Mouse (Mus musculus): Measurements from ENCODE around the gene Glg1. TPM values are rescaled to one million over a fixed set of nuclear protein-coding genes. Genes with fewer than 3 reads are reported as not detected.
"Not testable (repeated sequence)": the region's sequence is repeated elsewhere in the genome, so short reads cannot be mapped to it uniquely, and the experiment has no call there.

The Glg1 gene
- polyA plus RNA-seq, 1 experiment from 2014 or later: 109 TPM

- H3K36me3 ChIP-seq: peaks cover 57% of the 10 kb centered on the region
- WGBS: 83% methylated on average over 6 of the region's 6 CpGs
- H3K9ac ChIP-seq: no peak overlapping the region
- H3K4me1 ChIP-seq: no peaks in the 10 kb centered on the region
- no peak overlapping the region for H3K27ac ChIP-seq
- H3K9me3 ChIP-seq (replicated peaks): no peaks in the 10 kb centered on the region
- no peak overlapping the region for H3K4me2 ChIP-seq (replicated peaks)
- H3K27me3 ChIP-seq: no peaks in the 10 kb centered on the region
- no peak overlapping the region for H3K4me3 ChIP-seq
- ATAC-seq (ENCODE audit: low FRiP score): no peak
Measured at GRCm38 (mm10) chr8:111188594-111189211, 70.3 kb downstream of the Glg1 start.

GRCm38 (mm10) chr8:111187470-111187869, 71.5 kb downstream of the Glg1 start:
- ATAC-seq (ENCODE audit: low FRiP score): no peak
- Histone ChIP-seq H3K27me3 (no peaks in the 10 kb centered on the region), H3K4me1 (no peaks in the 10 kb centered on the region), H3K36me3 (peaks cover 61% of the 10 kb centered on the region), H3K27ac (no peak overlapping the region), H3K9me3 (replicated peaks) (no peaks in the 10 kb centered on the region), H3K4me2 (replicated peaks) (no peak overlapping the region), H3K4me3 (no peak overlapping the region), H3K9ac (no peak overlapping the region)
- 94% methylated on average over 7 of the region's 7 CpGs for WGBS

- Histone ChIP-seq H3K27me3 (no peaks in the 10 kb centered on the region), H3K27ac (no peak overlapping the region), H3K4me2 (replicated peaks) (no peak overlapping the region), H3K9me3 (replicated peaks) (no peaks in the 10 kb centered on the region), H3K4me1 (no peaks in the 10 kb centered on the region), H3K9ac (no peak overlapping the region), H3K4me3 (no peak overlapping the region), H3K36me3 (peaks cover 61% of the 10 kb centered on the region)
- no peak for ATAC-seq (ENCODE audit: low FRiP score)
- WGBS: 76% methylated on average over 4 of the region's 4 CpGs
Measured at GRCm38 (mm10) chr8:111185472-111185947, 73.5 kb downstream of the Glg1 start.

- Histone ChIP-seq H3K4me2 (replicated peaks) (no peak overlapping the region), H3K4me3 (no peak overlapping the region), H3K36me3 (peaks cover 86% of the 10 kb centered on the region), H3K9ac (no peak overlapping the region), H3K27me3 (no peaks in the 10 kb centered on the region), H3K9me3 (replicated peaks) (no peaks in the 10 kb centered on the region), H3K27ac (no peak overlapping the region), H3K4me1 (no peaks in the 10 kb centered on the region)
- WGBS: 88% methylated on average over 5 of the region's 5 CpGs
- ATAC-seq (ENCODE audit: low FRiP score): no peak
Measured at GRCm38 (mm10) chr8:111171661-111172060, 87.4 kb downstream of the Glg1 start.

GRCm38 (mm10) chr8:111157617-111158016, 101.4 kb downstream of the Glg1 start:
- Histone ChIP-seq H3K36me3 (peaks cover 95% of the 10 kb centered on the region), H3K4me2 (replicated peaks) (no peak overlapping the region), H3K27me3 (no peaks in the 10 kb centered on the region), H3K4me1 (no peaks in the 10 kb centered on the region), H3K9ac (no peak overlapping the region), H3K9me3 (replicated peaks) (no peaks in the 10 kb centered on the region), H3K27ac (no peak overlapping the region), H3K4me3 (no peak overlapping the region)
- WGBS: 39% methylated on average over 14 of the region's 14 CpGs
- no peak for ATAC-seq (ENCODE audit: low FRiP score)

GRCm38 (mm10) chr8:111155721-111156436, 103.1 kb downstream of the Glg1 start:
- Histone ChIP-seq H3K9me3 (replicated peaks) (no peaks in the 10 kb centered on the region), H3K27ac (no peak overlapping the region), H3K9ac (no peak overlapping the region), H3K27me3 (no peaks in the 10 kb centered on the region), H3K4me1 (no peaks in the 10 kb centered on the region), H3K36me3 (peaks cover 81% of the 10 kb centered on the region), H3K4me3 (no peak overlapping the region), H3K4me2 (replicated peaks) (no peak overlapping the region)
- no peak for ATAC-seq (ENCODE audit: low FRiP score)
- 93% methylated on average over 8 of the region's 8 CpGs for WGBS

- peaks cover 13% of the 10 kb centered on the region for H3K4me1 ChIP-seq
- under 1% methylated on average over 74 of the region's 74 CpGs for WGBS
- peak overlapping the region; percentile 65 for H3K4me2 ChIP-seq (replicated peaks)
- H3K4me3 ChIP-seq: peak overlapping the region; percentile 62
- H3K27me3 ChIP-seq; H3K36me3 ChIP-seq; H3K9me3 ChIP-seq (replicated peaks): not testable (repeated sequence)
- H3K9ac ChIP-seq: peak overlapping the region; percentile 72
- peak overlapping the region; percentile 46 for H3K27ac ChIP-seq
- ATAC-seq (ENCODE audit: low FRiP score): peak; percentile 95
Measured at GRCm38 (mm10) chr8:111145460-111146012, 113.5 kb downstream of the Glg1 start.

- 1% methylated on average over 61 of the region's 63 CpGs for WGBS
- H3K27me3 ChIP-seq; H3K36me3 ChIP-seq; H3K9me3 ChIP-seq (replicated peaks): not testable (repeated sequence)
- H3K27ac ChIP-seq: peak overlapping the region; percentile 30; the same call in 1 of the 2 replicates
- peak; percentile 53; the same call in 1 of the 2 replicates for ATAC-seq (ENCODE audit: low FRiP score)
- peak overlapping the region; percentile 62 for H3K4me3 ChIP-seq
- H3K9ac ChIP-seq: peak overlapping the region; percentile 72
- H3K4me1 ChIP-seq: peaks cover 13% of the 10 kb centered on the region
- H3K4me2 ChIP-seq (replicated peaks): peak overlapping the region; percentile 81
Measured at GRCm38 (mm10) chr8:111144901-111145459, 114.0 kb downstream of the Glg1 start.

GRCm38 (mm10) chr8:111142521-111142920, 116.5 kb downstream of the Glg1 start:
- Histone ChIP-seq H3K9ac (no peak overlapping the region), H3K9me3 (replicated peaks) (no peaks in the 10 kb centered on the region), H3K4me3 (no peak overlapping the region), H3K36me3 (peaks cover 10% of the 10 kb centered on the region), H3K4me1 (peaks cover 13% of the 10 kb centered on the region), H3K4me2 (replicated peaks) (no peak overlapping the region), H3K27me3 (no peaks in the 10 kb centered on the region), H3K27ac (no peak overlapping the region)
- no peak for ATAC-seq (ENCODE audit: low FRiP score)

GRCm38 (mm10) chr8:111130756-111131155, 128.3 kb downstream of the Glg1 start:
- H3K9ac ChIP-seq: no peak overlapping the region

GRCm38 (mm10) chr8:111119481-111119880, 139.5 kb downstream of the Glg1 start:
- Histone ChIP-seq H3K36me3 (peaks cover 85% of the 10 kb centered on the region), H3K4me3 (no peak overlapping the region), H3K4me2 (replicated peaks) (no peak overlapping the region), H3K9ac (no peak overlapping the region), H3K27me3 (no peaks in the 10 kb centered on the region), H3K9me3 (replicated peaks) (no peaks in the 10 kb centered on the region), H3K27ac (no peak overlapping the region), H3K4me1 (no peaks in the 10 kb centered on the region)
- ATAC-seq (ENCODE audit: low FRiP score): no peak
- WGBS: 96% methylated on average over 3 of the region's 3 CpGs

More at GRCm38 (mm10) chr8:111130756-111131155, 128.3 kb downstream of the Glg1 start:
- WGBS: 96% methylated on average over 2 of the region's 2 CpGs
- Histone ChIP-seq H3K4me2 (replicated peaks) (no peak overlapping the region), H3K36me3 (peaks cover 70% of the 10 kb centered on the region), H3K4me1 (no peaks in the 10 kb centered on the region), H3K27me3 (no peaks in the 10 kb centered on the region), H3K27ac (no peak overlapping the region), H3K9me3 (replicated peaks) (no peaks in the 10 kb centered on the region), H3K4me3 (no peak overlapping the region)
- no peak for ATAC-seq (ENCODE audit: low FRiP score)

- ATAC-seq (ENCODE audit: low FRiP score): no peak
- WGBS: 93% methylated on average over 5 of the region's 5 CpGs
- H3K4me1 ChIP-seq: no peaks in the 10 kb centered on the region
- no peaks in the 10 kb centered on the region for H3K9me3 ChIP-seq (replicated peaks)
- H3K36me3 ChIP-seq: peaks cover 52% of the 10 kb centered on the region
- H3K27me3 ChIP-seq: no peaks in the 10 kb centered on the region
- H3K9ac ChIP-seq: no peak overlapping the region
- no peak overlapping the region for H3K27ac ChIP-seq
- no peak overlapping the region for H3K4me2 ChIP-seq (replicated peaks)
- no peak overlapping the region for H3K4me3 ChIP-seq
Measured at GRCm38 (mm10) chr8:111114891-111115290, 144.1 kb downstream of the Glg1 start.
